Mouse (Mus musculus) embryo, embryonic 11 days (tissue): ENCODE measurements around the gene Mup2.
"Not testable (repeated sequence)": the region's sequence is repeated elsewhere in the genome, so short reads cannot be mapped to it uniquely, and the experiment has no call there.

Source experiments
- DNase-seq: peaks from one replicate; pipeline ENCODE4 v3.0.0-alpha.2; 2015

The Mup2 gene

DNA sequence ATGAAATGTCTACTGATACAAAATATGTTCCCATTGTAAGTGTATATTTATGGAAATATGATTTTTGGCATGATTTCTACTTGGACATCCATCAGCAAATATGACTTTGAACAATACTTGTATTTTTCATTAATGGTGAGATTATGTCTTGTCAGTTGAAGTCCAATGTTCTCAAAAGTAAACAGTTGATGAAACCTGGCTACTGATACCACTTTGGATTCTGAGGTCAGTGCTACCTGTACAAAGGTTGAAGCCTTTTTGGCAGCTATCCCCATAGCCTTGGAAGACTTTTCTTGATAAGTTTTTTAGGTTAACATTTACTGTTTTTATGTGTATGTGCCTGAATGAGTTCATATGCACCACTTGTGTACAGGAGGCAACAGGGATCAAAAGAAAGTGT is at the start of gene Mup2:
Gene Mup2 (minus strand): TSS at position 101 of the 400 bp plus-strand sequence.
- not testable (repeated sequence) for DNase-seq
